Mouse (Mus musculus) embryo, embryonic 11 days (tissue): ENCODE measurements around the gene Xlr3b.
A peak's percentile ranks its signal among the peaks of the same experiment; 100 is the strongest.
"Not testable (repeated sequence)": the region's sequence is repeated elsewhere in the genome, so short reads cannot be mapped to it uniquely, and the experiment has no call there.

ENCODE experiments used
- DNase-seq: peaks from one replicate; pipeline ENCODE4 v3.0.0-alpha.2; 2015

Xlr3b gene

GRCm38 (mm10) chrX:73191934-73192333 is at the start of gene Xlr3b:
Gene Xlr3b (plus strand): TSS chrX:73192207.
- peak; percentile 0 for DNase-seq

- not testable (repeated sequence) for DNase-seq
These were observed 48.8 kb upstream of the Xlr3b start for GRCm38 (mm10) chrX:73143218-73143618.

- DNase-seq: not testable (repeated sequence)
These were observed 43.5 kb upstream of the Xlr3b start, which contains the start of gene Xlr5b for GRCm38 (mm10) chrX:73148496-73148895. Gene Xlr5b (plus strand): TSS chrX:73148796.

- DNase-seq: not testable (repeated sequence)
These were observed 42.7 kb upstream of the Xlr3b start, which contains the start of gene DXBay18 for GRCm38 (mm10) chrX:73149350-73149749. Gene DXBay18 (minus strand): TSS chrX:73149450.

- not testable (repeated sequence) for DNase-seq
These were observed 15.1 kb upstream of the Xlr3b start, which contains the start of gene Spin2d for GRCm38 (mm10) chrX:73176889-73177288. Gene Spin2d (minus strand): TSS chrX:73176989.

- not testable (repeated sequence) for DNase-seq
These were observed 22.0 kb downstream of the Xlr3b start, which contains the start of gene Xlr4b for GRCm38 (mm10) chrX:73213819-73214564. Gene Xlr4b (plus strand): TSS chrX:73214333.

GRCm38 (mm10) chrX:73225365-73225764 is 33.4 kb downstream of the Xlr3b start:
- no peak for DNase-seq

GRCm38 (mm10) chrX:73227914-73228605 is 36.1 kb downstream of the Xlr3b start, which contains the start of gene F8a:
Gene F8a (plus strand): TSS chrX:73228291.
- peak; percentile 84 for DNase-seq

- DNase-seq: peak; percentile 41
These were observed 36.7 kb downstream of the Xlr3b start for GRCm38 (mm10) chrX:73228606-73229214.

- DNase-seq: no peak
These were observed 37.3 kb downstream of the Xlr3b start for GRCm38 (mm10) chrX:73229288-73229687.

- DNase-seq: not testable (repeated sequence)
These were observed 50.9 kb downstream of the Xlr3b start, which contains the start of gene Xlr4c for GRCm38 (mm10) chrX:73242821-73243325. Gene Xlr4c (minus strand): TSS chrX:73243130.
